Mouse (Mus musculus) cortical plate, adult 2 months (tissue): ENCODE measurements around the gene Gm12184.

Experiments used
- CTCF ChIP-seq: fragments of 200-500 bp; IDR thresholded peaks from 2 replicates; pipeline ENCODE4 v1.5.1; 2011; ENCODE audit warnings: mild to moderate bottlenecking, control low read depth, low read length; ENCODE audit not compliant: insufficient read depth; ENCODE audit errors: extremely low read depth
- POLR2A ChIP-seq: fragments of 200-500 bp; IDR thresholded peaks from 2 replicates; pipeline ENCODE4 v1.6.1; 2011; ENCODE audit warnings: mild to moderate bottlenecking, low read length, control low read depth; ENCODE audit not compliant: insufficient read depth; ENCODE audit errors: extremely low read depth

DNA sequence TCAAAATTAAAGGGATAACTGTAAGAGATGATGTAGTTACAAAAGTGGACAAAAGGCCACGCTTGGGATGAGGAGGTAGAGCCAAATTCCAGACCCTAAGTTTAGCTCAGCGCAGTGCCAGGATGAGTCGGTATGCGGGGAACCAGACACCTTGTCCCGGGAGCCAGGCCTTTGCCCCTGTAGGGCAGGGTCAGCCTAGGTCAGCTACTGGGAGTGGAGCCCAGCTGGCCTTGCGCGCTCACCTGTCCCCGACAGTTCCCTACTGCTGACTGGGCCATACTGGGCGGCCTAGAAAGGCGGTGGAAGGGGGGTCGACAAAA, 10.5 kb upstream of the Gm12184 start:
- no peak for TF ChIP-seq POLR2A
- TF ChIP-seq CTCF: no peak
